Mouse (Mus musculus) forebrain, embryonic 12.5 days (tissue): ENCODE results near the gene Tbx4. TPM values are rescaled to one million over a fixed set of nuclear protein-coding genes. Genes with fewer than 3 reads are reported as not detected.
A peak's percentile ranks its signal among the peaks of the same experiment; 100 is the strongest.

Experiments
- ATAC-seq: fragments of 200-750 bp; cut with Nextera tagmentation; 2 replicates; pipeline ENCODE4 v1.8.0; 2017; ENCODE audit warnings: moderate TSS enrichment; ENCODE audit not compliant: low FRiP score
- H3K27ac ChIP-seq: fragments of 300-500 bp; sonication (generic); 2 replicates; pipeline ENCODE4 v1.5.1; 2016; ENCODE audit warnings: mild to moderate bottlenecking
- H3K27me3 ChIP-seq: fragments of 300-500 bp; sonication (generic); 2 replicates; pipeline ENCODE4 v1.6.1; 2016; ENCODE audit warnings: mild to moderate bottlenecking
- H3K36me3 ChIP-seq: fragments of 300-500 bp; sonication (generic); replicated peaks from 2 replicates; pipeline ENCODE4 v1.6.1; 2016; ENCODE audit warnings: mild to moderate bottlenecking
- H3K4me1 ChIP-seq: fragments of 300-500 bp; sonication (generic); 2 replicates; pipeline ENCODE4 v1.6.1; 2016
- H3K4me2 ChIP-seq: fragments of 300-500 bp; sonication (generic); 2 replicates; pipeline ENCODE4 v1.6.1; 2016; ENCODE audit warnings: mild to moderate bottlenecking, moderate library complexity
- H3K4me3 ChIP-seq: fragments of 300-500 bp; sonication (generic); replicated peaks from 2 replicates; pipeline ENCODE4 v1.5.1; 2016; ENCODE audit warnings: mild to moderate bottlenecking
- H3K9ac ChIP-seq: fragments of 300-500 bp; sonication (generic); 2 replicates; pipeline ENCODE4 v1.6.1; 2016; ENCODE audit warnings: mild to moderate bottlenecking
- H3K9me3 ChIP-seq: fragments of 300-500 bp; sonication (generic); 2 replicates; pipeline ENCODE4 v1.6.1; 2016
- WGBS: fragments of 180-500 bp; shearing (Covaris S2); methylation state at CpG from one replicate; pipeline ENCODE4 v1.1.7; 2016; 5-methylcytosine and 5-hydroxymethylcytosine counted together
- polyA plus RNA-seq: library from polyadenylated mRNA; unstranded; fragments of >200 nt; fragmentation: Nextera tagmentation; extraction: Ambion mirVana; gene quantifications from 2 replicates; pipeline ENCODE4 v1.2.1, GENCODE M21; 2016

Tbx4 gene
- polyA plus RNA-seq, 1 experiment from 2014 or later = 0.42 TPM

- H3K36me3 ChIP-seq = no peaks in the 10 kb centered on the region
- 0 out of 2 replicates have a peak overlapping the region, but pooled peaks have one; percentile 10 for H3K4me2 ChIP-seq
- no peak overlapping the region for H3K4me3 ChIP-seq
- H3K9ac ChIP-seq = no peak overlapping the region
- H3K9me3 ChIP-seq = peaks cover 4% of the 10 kb centered on the region; the same call in 1 of the 2 replicates
- peaks cover 26% of the 10 kb centered on the region for H3K27me3 ChIP-seq
- WGBS = 68% methylated on average over 24 of the region's 24 CpGs
- no peak for ATAC-seq
- no peaks in the 10 kb centered on the region for H3K4me1 ChIP-seq
- no peak overlapping the region for H3K27ac ChIP-seq
These were observed 10.0 kb upstream of the Tbx4 start for GRCm38 (mm10) chr11:85876059-85876788.

GRCm38 (mm10) chr11:85884498-85884897 lies 1.7 kb upstream of the Tbx4 start:
- WGBS = 43% methylated on average over 4 of the region's 4 CpGs
- peaks cover 79% of the 10 kb centered on the region for H3K27me3 ChIP-seq
- no peak for ATAC-seq

GRCm38 (mm10) chr11:85886429-85886785 lies 185 bp downstream of the Tbx4 start:
- H3K4me3 ChIP-seq = peak overlapping the region; percentile 3; the same call in 1 of the 2 replicates
- 1% methylated on average over 22 of the region's 22 CpGs for WGBS
- no peak overlapping the region for H3K27ac ChIP-seq
- no peaks in the 10 kb centered on the region for H3K36me3 ChIP-seq
- H3K27me3 ChIP-seq = peaks cover 88% of the 10 kb centered on the region
- no peak for ATAC-seq
- peak overlapping the region; percentile 19; the same call in 1 of the 2 replicates for H3K4me2 ChIP-seq
- H3K4me1 ChIP-seq = peaks cover 22% of the 10 kb centered on the region
- H3K9ac ChIP-seq = no peak overlapping the region
- no peaks in the 10 kb centered on the region for H3K9me3 ChIP-seq

More at GRCm38 (mm10) chr11:85884498-85884897, 1.7 kb upstream of the Tbx4 start:
- Histone ChIP-seq H3K4me2 (no peak overlapping the region), H3K27ac (no peak overlapping the region), H3K4me3 (no peak overlapping the region), H3K4me1 (peaks cover 11% of the 10 kb centered on the region), H3K9me3 (no peaks in the 10 kb centered on the region), H3K9ac (no peak overlapping the region), H3K36me3 (no peaks in the 10 kb centered on the region)

- 24% methylated on average over 6 of the region's 6 CpGs for WGBS
- no peak for ATAC-seq
These were observed 1.1 kb downstream of the Tbx4 start for GRCm38 (mm10) chr11:85887273-85887672.

GRCm38 (mm10) chr11:85887801-85888450 lies 1.7 kb downstream of the Tbx4 start:
- ATAC-seq = no peak
- H3K4me1 ChIP-seq = peaks cover 22% of the 10 kb centered on the region
- no peaks in the 10 kb centered on the region for H3K9me3 ChIP-seq
- WGBS = under 1% methylated on average over 17 of the region's 17 CpGs
- H3K9ac ChIP-seq = no peak overlapping the region
- no peak overlapping the region for H3K4me3 ChIP-seq
- no peak overlapping the region for H3K27ac ChIP-seq
- no peak overlapping the region for H3K4me2 ChIP-seq
- H3K36me3 ChIP-seq = no peaks in the 10 kb centered on the region
- H3K27me3 ChIP-seq = peaks cover 90% of the 10 kb centered on the region

More at GRCm38 (mm10) chr11:85887273-85887672, 1.1 kb downstream of the Tbx4 start:
- Histone ChIP-seq H3K4me3 (no peak overlapping the region), H3K27ac (no peak overlapping the region), H3K4me1 (peaks cover 22% of the 10 kb centered on the region), H3K27me3 (peaks cover 89% of the 10 kb centered on the region), H3K36me3 (no peaks in the 10 kb centered on the region), H3K9ac (no peak overlapping the region), H3K9me3 (no peaks in the 10 kb centered on the region), H3K4me2 (no peak overlapping the region)

GRCm38 (mm10) chr11:85888451-85888961 lies 2.3 kb downstream of the Tbx4 start:
- Histone ChIP-seq H3K4me2 (no peak overlapping the region), H3K4me3 (no peak overlapping the region)
- WGBS = under 1% methylated on average over 26 of the region's 26 CpGs

GRCm38 (mm10) chr11:85889056-85889729 lies 3.0 kb downstream of the Tbx4 start:
- Histone ChIP-seq H3K27ac (no peak overlapping the region), H3K27me3 (peaks cover 91% of the 10 kb centered on the region), H3K36me3 (no peaks in the 10 kb centered on the region), H3K4me3 (no peak overlapping the region), H3K4me2 (no peak overlapping the region), H3K9ac (no peak overlapping the region), H3K4me1 (peaks cover 22% of the 10 kb centered on the region), H3K9me3 (no peaks in the 10 kb centered on the region)
- ATAC-seq = no peak
- 8% methylated on average over 8 of the region's 8 CpGs for WGBS

More at GRCm38 (mm10) chr11:85888451-85888961, 2.3 kb downstream of the Tbx4 start:
- Histone ChIP-seq H3K9ac (no peak overlapping the region), H3K27me3 (peaks cover 90% of the 10 kb centered on the region), H3K9me3 (no peaks in the 10 kb centered on the region), H3K36me3 (no peaks in the 10 kb centered on the region), H3K4me1 (peaks cover 22% of the 10 kb centered on the region), H3K27ac (no peak overlapping the region)
- ATAC-seq = no peak

GRCm38 (mm10) chr11:85889730-85890562 lies 3.7 kb downstream of the Tbx4 start:
- no peaks in the 10 kb centered on the region for H3K36me3 ChIP-seq
- no peak for ATAC-seq
- peak overlapping the region; percentile 4; the same call in 1 of the 2 replicates for H3K4me3 ChIP-seq
- under 1% methylated on average over 47 of the region's 47 CpGs for WGBS
- H3K27me3 ChIP-seq = peaks cover 91% of the 10 kb centered on the region
- no peak overlapping the region for H3K9ac ChIP-seq
- H3K27ac ChIP-seq = no peak overlapping the region
- no peaks in the 10 kb centered on the region for H3K9me3 ChIP-seq
- H3K4me1 ChIP-seq = peaks cover 27% of the 10 kb centered on the region
- H3K4me2 ChIP-seq = no peak overlapping the region

GRCm38 (mm10) chr11:85890563-85890845 lies 4.3 kb downstream of the Tbx4 start:
- Histone ChIP-seq H3K27me3 (peaks cover 91% of the 10 kb centered on the region), H3K36me3 (no peaks in the 10 kb centered on the region), H3K4me3 (no peak overlapping the region), H3K9me3 (no peaks in the 10 kb centered on the region), H3K27ac (no peak overlapping the region), H3K9ac (no peak overlapping the region), H3K4me2 (no peak overlapping the region), H3K4me1 (peaks cover 31% of the 10 kb centered on the region)
- WGBS = 0% methylated on average over 13 of the region's 13 CpGs
- ATAC-seq = no peak

GRCm38 (mm10) chr11:85891010-85891691 lies 4.9 kb downstream of the Tbx4 start:
- H3K4me3 ChIP-seq = no peak overlapping the region
- no peak overlapping the region for H3K9ac ChIP-seq
- H3K27ac ChIP-seq = no peak overlapping the region
- peaks cover 91% of the 10 kb centered on the region for H3K27me3 ChIP-seq
- no peaks in the 10 kb centered on the region for H3K36me3 ChIP-seq
- H3K9me3 ChIP-seq = no peaks in the 10 kb centered on the region
- ATAC-seq = no peak
- 0% methylated on average over 13 of the region's 13 CpGs for WGBS
- H3K4me1 ChIP-seq = peaks cover 29% of the 10 kb centered on the region
- no peak overlapping the region for H3K4me2 ChIP-seq

GRCm38 (mm10) chr11:85891692-85892040 lies 5.4 kb downstream of the Tbx4 start:
- WGBS = 2% methylated on average over 2 of the region's 2 CpGs
- H3K27me3 ChIP-seq = peaks cover 91% of the 10 kb centered on the region
- H3K9ac ChIP-seq = no peak overlapping the region
- no peak overlapping the region for H3K4me3 ChIP-seq
- peaks cover 26% of the 10 kb centered on the region for H3K4me1 ChIP-seq
- H3K27ac ChIP-seq = no peak overlapping the region
- H3K36me3 ChIP-seq = no peaks in the 10 kb centered on the region
- H3K4me2 ChIP-seq = no peak overlapping the region
- no peak for ATAC-seq
- no peaks in the 10 kb centered on the region for H3K9me3 ChIP-seq
